Mouse (Mus musculus): ENCODE results near the gene Dip2c.

DNA sequence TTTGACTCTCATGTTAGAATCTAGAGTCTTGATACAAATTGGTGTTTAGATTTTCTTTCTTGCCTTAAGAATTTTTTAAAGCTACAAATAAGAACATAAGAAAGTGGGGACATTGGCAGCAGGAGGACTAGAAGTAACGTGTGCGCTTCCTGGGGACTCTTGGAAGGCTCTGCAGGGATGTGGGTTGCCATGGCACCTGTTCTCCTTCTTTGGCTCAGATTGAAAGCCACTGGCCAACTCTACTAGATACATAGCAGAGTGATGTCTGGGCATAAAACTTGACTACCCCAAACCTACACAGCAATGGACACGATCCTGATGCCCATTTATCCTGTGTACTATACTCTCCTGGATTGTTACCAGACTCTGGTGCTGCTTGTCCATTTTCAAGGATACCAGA is 188.1 kb downstream of the Dip2c start:
- TF ChIP-seq POLR2A (IDR thresholded peaks at IDR 0.05; ENCODE audit: borderline replicate concordance, extremely low read depth, low read depth, low read length) = no peak
- no peak for TF ChIP-seq CTCF (IDR thresholded peaks at IDR 0.05; ENCODE audit: insufficient read depth, low read length)
